8 mouse cellular contexts compared by ENCODE assay signal in genomic region chr11:8983237-8983861, GRCm38 (mm10). TPM values are rescaled to one million over a fixed set of nuclear protein-coding genes. Genes with fewer than 3 reads are reported as not detected.
DNase-seq lines count a peak whose midpoint lies in the region; ATAC-seq lines count a peak whose summit lies in the region.

No protein-coding gene starts in this region.

- no peaks in the 10 kb centered on the region for H3K4me1 ChIP-seq in hindbrain, embryonic 14.5 days (replicated peaks; ENCODE audit: control insufficient read depth, insufficient read depth, low read length)
- peaks cover 6% of the 10 kb centered on the region; the same call in 1 of the 2 replicates for H3K4me1 ChIP-seq in midbrain, embryonic 12.5 days

- DNase-seq in gastrocnemius, adult 18-20 months (ENCODE audit: low spot score) = peak; percentile 52
- DNase-seq in gastrocnemius, postnatal 25 days = no peak
- DNase-seq in brain, adult 2 months (ENCODE audit: low read depth, low spot score) = peak; percentile 88
- peak; percentile 87 for DNase-seq in hindbrain, embryonic 14.5 days (ENCODE audit: low spot score)
- peak; percentile 14 to 34 for DNase-seq in left cerebral cortex, adult 8-10 months (ENCODE audit: low spot score in 2 of 2)
- DNase-seq in spleen, adult 12 weeks (ENCODE audit: low spot score) = peak; percentile 12

- 45% methylated on average over 6 of the region's 6 CpGs for WGBS in hindbrain, embryonic 14.5 days
- 40% methylated on average over 6 of the region's 6 CpGs for WGBS in midbrain, embryonic 12.5 days

- no peak overlapping the region for H3K9ac ChIP-seq in hindbrain, embryonic 14.5 days
- no peak overlapping the region for H3K9ac ChIP-seq in midbrain, embryonic 12.5 days (replicated peaks)

- no peaks in the 10 kb centered on the region for H3K9me3 ChIP-seq in hindbrain, embryonic 14.5 days (ENCODE audit: control insufficient read depth, low read length)
- no peaks in the 10 kb centered on the region for H3K9me3 ChIP-seq in midbrain, embryonic 12.5 days

- H3K4me2 ChIP-seq in hindbrain, embryonic 14.5 days (replicated peaks) = no peak overlapping the region
- no peak overlapping the region for H3K4me2 ChIP-seq in midbrain, embryonic 12.5 days (replicated peaks)

- H3K27ac ChIP-seq in hindbrain, embryonic 14.5 days = no peak overlapping the region
- H3K27ac ChIP-seq in midbrain, embryonic 12.5 days (replicated peaks) = no peak overlapping the region

- H3K36me3 ChIP-seq in hindbrain, embryonic 14.5 days (replicated peaks; ENCODE audit: control insufficient read depth, insufficient read depth) = no peaks in the 10 kb centered on the region
- H3K36me3 ChIP-seq in midbrain, embryonic 12.5 days = no peaks in the 10 kb centered on the region

- no peak overlapping the region for H3K4me3 ChIP-seq in hindbrain, embryonic 14.5 days (replicated peaks; ENCODE audit: low read length)
- H3K4me3 ChIP-seq in midbrain, embryonic 12.5 days = no peak overlapping the region

- H3K27me3 ChIP-seq in hindbrain, embryonic 14.5 days (ENCODE audit: control insufficient read depth, insufficient read depth, low read length) = no peaks in the 10 kb centered on the region
- H3K27me3 ChIP-seq in midbrain, embryonic 12.5 days = peaks cover 6% of the 10 kb centered on the region; the same call in 1 of the 2 replicates

- ATAC-seq in erythroblast, adult 5-6 weeks (replicated peaks; ENCODE audit: low FRiP score, poor library complexity, severe bottlenecking) = 0 out of 2 replicates have a peak, but pooled peaks have one; percentile 61
- peak; percentile 39; the same call in 1 of the 2 replicates for ATAC-seq in hindbrain, embryonic 14.5 days (ENCODE audit: low FRiP score)
- ATAC-seq in midbrain, embryonic 12.5 days (ENCODE audit: low FRiP score, low read depth) = peak; percentile 58; the same call in 1 of the 2 replicates

RNA-seq across cellular contexts. Expression of gene Pkd1l1, which starts 10.3 kb away (rescaled TPM):
- total RNA-seq in gastrocnemius, adult 18-20 months (2021) = not detected
- not detected for total RNA-seq in gastrocnemius, postnatal 25 days (2021)
- 0.77 TPM in 1 of 2 replicates, not detected in the other for total RNA-seq in erythroblast, adult 5-6 weeks (2015; ENCODE audit: low replicate concordance)
- 2.0 and 3.5 TPM in 2 replicates for total RNA-seq in erythroblast, adult 5-6 weeks (2017; ENCODE audit: low replicate concordance)
- polyA plus RNA-seq in hindbrain, embryonic 14.5 days (2014; fragmentation: Nextera tagmentation; extraction: Ambion mirVana) = 0.03 and 0.31 TPM in 2 replicates
- total RNA-seq in left cerebral cortex, adult 8-10 months (2022) = under 1 TPM in 1 of 4 experiments, not detected in 3; 0.05 TPM
- polyA plus RNA-seq in midbrain, embryonic 12.5 days (2016; fragmentation: Nextera tagmentation; extraction: Ambion mirVana) = 0.04 TPM in 1 of 2 replicates, not detected in the other

RNA-seq across cellular contexts. Expression of gene Hus1, which starts 27.6 kb away (rescaled TPM):
- total RNA-seq in gastrocnemius, adult 18-20 months (2021) = 1 to 10 TPM; 8.3 TPM
- 1 to 10 TPM; 7.4 to 8.0 TPM for total RNA-seq in gastrocnemius, postnatal 25 days (2021)
- total RNA-seq in erythroblast, adult 5-6 weeks (2015; ENCODE audit: low replicate concordance) = 4.4 and 5.0 TPM in 2 replicates
- 5.2 and 9.3 TPM in 2 replicates for total RNA-seq in erythroblast, adult 5-6 weeks (2017; ENCODE audit: low replicate concordance)
- 10.2 and 12.7 TPM in 2 replicates for polyA plus RNA-seq in hindbrain, embryonic 14.5 days (2014; fragmentation: Nextera tagmentation; extraction: Ambion mirVana)
- 10 to 100 TPM; 11.7 to 12.2 (median 12.1) TPM for total RNA-seq in left cerebral cortex, adult 8-10 months (2022)
- polyA plus RNA-seq in midbrain, embryonic 12.5 days (2016; fragmentation: Nextera tagmentation; extraction: Ambion mirVana) = 17.4 and 17.9 TPM in 2 replicates
